Mouse (Mus musculus) megakaryocyte progenitor cell, adult 5-6 weeks (primary cell): ENCODE data around the gene Pacsin2. TPM values are rescaled to one million over a fixed set of nuclear protein-coding genes. Genes with fewer than 3 reads are reported as not detected.
"Not testable (repeated sequence)": the region's sequence is repeated elsewhere in the genome, so short reads cannot be mapped to it uniquely, and the experiment has no call there.

Source experiments
- ATAC-seq: replicated peaks from 2 replicates; pipeline ENCODE4 v1.8.0; 2016; ENCODE audit warnings: mild to moderate bottlenecking, moderate TSS enrichment, inconsistent platforms; ENCODE audit not compliant: poor library complexity
- total RNA-seq, 2 experiments: library from RNA; stranded (forward) in 1 of 2; stranded (reverse) in 1 of 2; fragments of 157-497, 149-512 nt in 1 of 2; fragments of 200-1000 nt in 1 of 2; gene quantifications; 2 replicates each; pipeline versions ENCODE4 v1.2.3 to v1.2.4; 2015 to 2017

Pacsin2 gene
- 40.0 and 47.4 TPM in 2 replicates for total RNA-seq (2015)
- 71.7 and 101 TPM in 2 replicates for total RNA-seq (2017)

- peak; percentile 95 for ATAC-seq
Measured at GRCm38 (mm10) chr15:83464083-83464904, at the start of gene Pacsin2. Gene Pacsin2 (minus strand): TSS chr15:83464606.

- no peak; the same call in 1 of the 2 replicates for ATAC-seq
Measured at GRCm38 (mm10) chr15:83512489-83513281, 48.3 kb upstream of the Pacsin2 start.

- ATAC-seq: peak; percentile 98
Measured at GRCm38 (mm10) chr15:83510805-83511405, 46.5 kb upstream of the Pacsin2 start, which contains the start of gene Ttll1. Gene Ttll1 (minus strand): TSS chr15:83510893.

- ATAC-seq: peak; percentile 9; the same call in 1 of the 2 replicates
Measured at GRCm38 (mm10) chr15:83509950-83510804, 45.8 kb upstream of the Pacsin2 start.

- not testable (repeated sequence) for ATAC-seq
Measured at GRCm38 (mm10) chr15:83501483-83501882, 37.1 kb upstream of the Pacsin2 start.

GRCm38 (mm10) chr15:83500352-83500751 is 35.9 kb upstream of the Pacsin2 start:
- ATAC-seq: peak; percentile 81

GRCm38 (mm10) chr15:83499211-83499755 is 34.9 kb upstream of the Pacsin2 start:
- no peak for ATAC-seq

- ATAC-seq: no peak
Measured at GRCm38 (mm10) chr15:83497299-83497698, 32.9 kb upstream of the Pacsin2 start.

GRCm38 (mm10) chr15:83495787-83496367 is 31.5 kb upstream of the Pacsin2 start:
- no peak for ATAC-seq

- peak; percentile 72 for ATAC-seq
Measured at GRCm38 (mm10) chr15:83495195-83495594, 30.8 kb upstream of the Pacsin2 start.

GRCm38 (mm10) chr15:83494572-83494920 is 30.1 kb upstream of the Pacsin2 start:
- no peak; the same call in 1 of the 2 replicates for ATAC-seq

- peak; percentile 70 for ATAC-seq
Measured at GRCm38 (mm10) chr15:83493856-83494571, 29.6 kb upstream of the Pacsin2 start.

- no peak for ATAC-seq
Measured at GRCm38 (mm10) chr15:83491891-83492290, 27.5 kb upstream of the Pacsin2 start.

GRCm38 (mm10) chr15:83489471-83489870 is 25.1 kb upstream of the Pacsin2 start:
- ATAC-seq: no peak

- ATAC-seq: no peak
Measured at GRCm38 (mm10) chr15:83487477-83488115, 23.2 kb upstream of the Pacsin2 start.

- no peak for ATAC-seq
Measured at GRCm38 (mm10) chr15:83484311-83484710, 19.9 kb upstream of the Pacsin2 start.

GRCm38 (mm10) chr15:83483482-83483881 is 19.1 kb upstream of the Pacsin2 start:
- peak; percentile 86 for ATAC-seq

- peak; percentile 45 for ATAC-seq
Measured at GRCm38 (mm10) chr15:83482645-83483224, 18.3 kb upstream of the Pacsin2 start.
